Mouse (Mus musculus) liver, embryonic 14.5 days (tissue): ENCODE measurements around the gene Tns3.

Experiments
- CTCF ChIP-seq: IDR thresholded peaks from 2 replicates; pipeline ENCODE4 v1.5.1; 2016; ENCODE audit warnings: antibody characterized with exemption, low read depth, control low read depth
- EP300 ChIP-seq: IDR thresholded peaks from 2 replicates; pipeline ENCODE4 v1.6.1; 2016; ENCODE audit warnings: antibody characterized with exemption, low read depth

DNA sequence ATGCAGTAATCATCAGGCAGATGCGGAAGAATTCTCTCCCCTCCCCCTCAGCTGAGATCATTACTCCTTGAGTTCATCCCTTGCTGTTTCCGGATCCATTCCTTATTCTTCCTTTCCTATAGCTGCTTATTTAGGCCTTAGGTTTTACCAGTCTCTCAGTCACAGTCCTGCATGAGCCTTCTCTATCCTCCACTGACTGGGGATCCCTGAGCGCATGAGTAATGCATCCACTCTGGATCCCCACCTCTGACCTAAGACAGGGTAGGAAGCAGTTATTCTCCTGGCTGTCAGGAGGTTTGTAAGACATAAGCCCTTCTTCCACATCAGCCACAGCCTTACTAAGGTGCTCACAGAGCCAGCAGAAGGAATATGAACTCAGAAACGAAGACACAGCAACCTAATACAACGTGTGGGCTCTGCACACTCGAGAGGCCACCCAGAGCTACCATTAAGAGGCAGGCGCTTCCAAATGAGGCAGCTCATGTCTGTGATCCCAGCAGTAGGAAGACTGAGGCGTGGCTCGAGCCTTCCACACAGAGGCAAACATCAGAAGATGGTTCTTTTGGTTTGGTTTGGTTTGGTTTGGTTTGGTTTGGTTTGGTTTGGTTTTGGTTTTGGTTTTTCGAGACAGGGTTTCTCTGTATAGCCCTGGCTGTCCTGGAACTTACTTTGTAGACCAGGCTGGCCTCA lies 38.3 kb downstream of the Tns3 start:
- TF ChIP-seq CTCF (no peak), EP300 (no peak)
